Mouse (Mus musculus) 3134 (cell line): ENCODE measurements at regions not wholly inside any gene's neighbourhood (a gene's known extent, or its start where the extent isn't known, plus 50 kb on each side); places are given as distances from the start of the nearest gene placed in this dataset.
"Not testable (repeated sequence)": the region's sequence is repeated elsewhere in the genome, so short reads cannot be mapped to it uniquely, and the experiment has no call there.

Source experiments
- DNase-seq: peaks from one replicate; pipeline ENCODE4 v3.0.0-alpha.2; 2011; ENCODE audit warnings: low spot score; ENCODE audit not compliant: insufficient read length; ENCODE audit errors: extremely low read depth

DNA sequence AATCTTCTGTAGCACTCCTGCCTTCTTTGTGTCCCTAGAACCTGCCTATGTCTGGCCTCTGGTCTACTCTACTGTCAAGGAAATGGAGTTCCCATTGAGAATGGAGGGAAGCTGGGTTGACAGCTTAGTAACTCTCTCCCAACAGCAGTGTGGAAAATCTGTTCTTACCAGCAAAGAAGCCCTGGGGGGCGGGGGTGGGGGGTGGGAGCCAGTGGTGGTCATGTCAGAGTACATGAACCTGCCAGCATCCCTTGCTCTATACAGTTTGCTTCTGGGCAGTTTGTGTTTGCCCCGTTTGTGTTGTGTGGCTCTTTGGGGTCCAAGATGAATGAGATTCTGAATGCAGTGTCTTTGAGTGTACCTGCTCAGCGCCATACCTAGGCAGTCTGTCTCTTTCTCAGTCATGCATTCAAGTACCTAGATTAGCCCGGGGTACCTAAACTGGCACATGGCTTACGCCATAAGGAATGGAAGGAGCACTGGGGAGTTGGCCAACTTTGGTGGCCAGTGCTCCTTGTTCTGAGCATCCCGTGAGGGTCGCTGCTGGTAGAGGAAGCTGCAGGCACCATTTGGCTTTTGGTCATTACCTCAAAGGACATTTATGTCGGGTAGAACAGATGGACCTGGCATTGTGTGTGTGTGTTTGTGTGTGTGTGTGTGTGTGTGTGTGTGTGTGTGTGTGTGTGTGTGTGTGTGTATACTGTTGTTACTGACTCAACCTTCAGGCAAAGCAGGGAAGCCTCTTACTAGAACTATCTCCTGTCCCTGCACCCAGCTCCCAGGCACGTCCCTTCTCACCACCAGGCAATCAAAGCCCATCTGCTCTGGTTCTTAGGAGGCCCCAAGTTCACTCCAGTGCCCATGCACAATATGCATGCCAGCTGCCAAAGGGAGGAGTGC is 227.6 kb upstream of the 1700012A03Rik start:
- no peak for DNase-seq

DNA sequence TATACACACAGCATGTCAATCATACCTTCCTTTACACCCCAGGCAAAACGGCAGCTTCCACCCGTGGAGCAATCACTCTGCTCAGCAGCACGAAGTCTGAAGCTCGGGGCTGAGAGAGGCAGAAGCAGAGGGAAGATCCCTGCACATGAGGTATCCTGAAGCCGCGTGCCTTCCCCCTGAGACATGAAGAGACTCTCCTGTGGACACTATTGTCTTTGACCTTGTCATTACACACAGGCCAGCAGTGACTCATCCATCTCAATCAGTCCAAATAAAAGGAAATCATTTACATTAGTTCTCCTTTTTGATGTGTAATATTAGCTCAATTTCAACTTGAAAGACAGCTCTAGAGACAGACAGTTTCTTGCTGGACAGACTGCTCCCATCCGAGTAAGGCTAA is 228.4 kb upstream of the 1700012A03Rik start:
- DNase-seq: no peak

DNA sequence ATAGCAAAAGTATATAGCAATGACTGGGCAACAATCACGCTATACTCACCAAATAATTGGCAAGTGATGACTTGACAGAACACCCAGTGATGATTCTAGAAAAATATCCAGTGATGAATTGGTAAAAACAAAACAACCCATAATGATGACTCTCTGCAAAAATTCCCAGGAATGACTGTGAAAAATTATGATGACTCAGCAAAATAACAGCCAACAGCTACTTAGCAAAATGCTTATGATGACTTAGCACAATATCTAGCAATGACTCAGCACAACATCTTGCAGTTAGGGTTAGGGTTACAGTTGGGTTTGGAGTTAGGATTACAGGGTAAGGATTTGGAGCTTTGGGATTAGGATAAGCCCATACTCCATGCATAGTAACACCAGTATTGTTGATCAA is 232.4 kb upstream of the 1700012A03Rik start:
- DNase-seq: no peak

DNA sequence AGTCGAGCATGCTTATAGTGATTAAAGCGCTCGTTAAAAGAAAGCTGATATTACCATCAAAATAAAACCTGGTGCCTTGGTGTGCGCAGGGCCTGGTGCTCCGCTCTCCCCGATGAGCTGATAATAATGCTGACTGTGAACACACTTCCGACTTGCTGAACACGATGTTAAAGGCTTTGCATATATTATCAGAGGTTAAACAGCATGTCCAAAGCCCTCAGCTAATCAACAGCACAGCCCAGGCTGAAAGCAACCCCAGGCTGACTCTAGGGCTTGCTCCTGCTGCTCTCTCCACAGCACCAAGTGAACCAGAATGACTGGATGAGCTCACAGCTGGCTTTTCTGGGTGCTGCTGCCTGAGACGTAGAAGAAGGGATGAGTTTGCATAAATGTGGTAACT is 238.2 kb upstream of the 1700012A03Rik start:
- DNase-seq: no peak

DNA sequence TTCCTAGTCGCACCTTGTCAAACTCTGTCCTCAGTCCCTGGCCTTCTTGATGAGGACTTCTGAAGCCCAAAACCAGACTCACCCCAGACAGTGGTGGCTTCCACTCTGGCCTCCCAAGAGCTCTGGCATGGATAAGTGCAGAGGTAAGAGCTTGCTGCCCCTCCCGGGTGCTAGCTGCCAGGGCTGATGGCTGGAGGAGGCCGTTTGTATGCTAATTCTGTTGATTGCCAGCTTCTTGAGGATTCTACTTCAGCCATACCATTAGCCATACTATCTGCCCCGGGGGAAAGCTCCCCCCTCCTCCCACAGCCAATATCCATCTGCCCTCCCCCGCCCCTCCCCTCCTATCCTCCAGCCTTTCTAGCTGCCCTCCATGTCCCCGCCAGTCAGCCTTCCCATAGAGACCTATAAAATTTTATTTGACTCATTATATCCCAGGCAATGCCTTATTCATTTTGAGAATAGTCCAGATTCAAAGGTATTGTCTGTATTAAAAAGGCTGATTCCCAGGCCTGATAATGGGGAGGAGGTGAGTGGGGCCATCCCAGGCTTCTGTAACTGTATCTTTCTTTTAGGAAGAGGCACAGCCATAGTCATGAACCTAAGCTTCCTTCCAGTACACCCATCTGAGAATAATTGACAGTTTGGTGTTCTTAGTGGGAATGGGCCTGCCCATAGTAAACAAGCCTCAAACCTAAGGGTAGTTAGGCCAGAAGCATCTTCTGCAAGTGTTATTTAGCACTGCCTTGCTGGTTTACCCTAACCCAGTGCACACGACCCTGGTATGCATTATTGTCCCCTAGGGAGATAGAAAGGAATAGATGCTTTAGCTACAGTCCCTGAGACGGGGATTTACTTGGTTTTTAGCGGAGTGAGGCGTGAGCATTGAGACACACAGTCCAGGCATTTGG is 239.2 kb upstream of the 1700012A03Rik start:
- DNase-seq: no peak

DNA sequence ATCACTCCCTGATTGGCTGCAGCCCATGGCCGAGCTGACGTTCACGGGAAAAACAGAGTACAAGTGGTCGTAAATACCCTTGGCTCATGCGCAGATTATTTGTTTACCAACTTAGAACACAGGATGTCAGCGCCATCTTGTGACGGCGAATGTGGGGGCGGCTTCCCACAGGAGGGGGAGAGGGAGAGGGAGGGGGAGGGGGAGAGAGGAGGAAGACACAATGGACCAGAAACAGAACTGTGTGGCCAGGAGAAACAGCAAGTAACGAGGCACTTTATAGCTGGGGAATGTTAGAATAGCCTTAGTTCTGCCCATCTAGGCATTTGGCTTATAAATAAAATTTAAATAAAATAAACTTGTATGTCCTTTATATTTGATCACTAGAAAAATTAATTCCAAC is 240.7 kb upstream of the Podxl start:
- not testable (repeated sequence) for DNase-seq

DNA sequence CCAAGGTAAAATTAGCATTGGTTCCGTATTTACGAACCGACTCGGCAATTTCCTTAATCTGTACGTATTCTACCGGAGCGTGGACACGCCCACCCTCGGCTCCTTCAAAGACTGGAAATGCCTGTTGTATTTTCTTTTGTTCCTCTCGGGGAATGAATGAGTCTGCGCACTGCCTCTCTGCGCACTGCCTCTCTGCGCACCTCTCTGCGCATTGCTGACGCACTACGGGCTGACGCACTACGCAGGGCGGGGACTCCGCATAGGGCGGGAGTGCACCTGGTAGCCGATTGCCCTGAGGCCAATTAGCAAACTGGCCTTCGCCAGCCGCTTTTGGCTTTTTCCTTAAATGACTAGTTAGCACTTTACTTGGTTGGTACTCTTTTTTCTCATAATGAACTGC is 239.4 kb upstream of the Podxl start:
- DNase-seq: not testable (repeated sequence)

DNA sequence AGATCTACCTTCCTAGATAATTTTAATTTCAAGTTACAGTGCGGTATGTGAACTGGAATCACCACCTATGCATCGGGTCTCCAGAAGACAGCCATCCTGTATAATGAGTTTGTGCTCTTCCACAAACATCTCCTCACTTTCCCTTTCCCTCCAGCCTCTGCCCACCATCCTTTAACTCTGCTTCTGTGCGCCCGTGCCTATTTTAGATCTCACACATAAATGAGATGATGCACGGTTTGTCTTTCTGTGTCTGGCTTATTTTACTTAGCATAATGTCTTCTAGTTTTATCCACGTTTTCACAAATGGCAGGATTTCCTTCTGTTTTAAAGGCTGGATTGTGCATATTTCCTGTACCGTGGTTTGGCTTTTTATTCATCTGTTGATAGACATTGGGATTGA is 227.8 kb upstream of the Podxl start:
- no peak for DNase-seq

DNA sequence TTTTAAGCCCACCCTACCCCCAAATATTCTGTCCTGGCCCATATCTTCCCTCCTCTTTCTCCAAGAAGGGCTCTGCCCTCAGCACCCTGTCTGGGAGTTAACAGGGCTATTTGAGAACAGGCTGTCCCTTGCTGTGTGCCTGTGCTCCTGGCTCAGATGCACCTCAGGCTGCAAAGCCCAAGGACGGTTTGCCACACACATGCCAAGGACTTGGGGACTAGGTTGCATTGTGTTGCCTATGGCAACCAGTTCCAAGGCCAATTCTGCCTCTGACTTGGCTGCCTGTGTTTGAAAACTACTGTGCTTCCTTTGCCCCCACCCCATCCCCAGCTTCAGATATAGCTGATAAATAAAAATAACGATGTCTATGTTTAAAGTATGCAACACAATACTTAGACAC is 227.1 kb upstream of the Podxl start:
- DNase-seq: no peak

DNA sequence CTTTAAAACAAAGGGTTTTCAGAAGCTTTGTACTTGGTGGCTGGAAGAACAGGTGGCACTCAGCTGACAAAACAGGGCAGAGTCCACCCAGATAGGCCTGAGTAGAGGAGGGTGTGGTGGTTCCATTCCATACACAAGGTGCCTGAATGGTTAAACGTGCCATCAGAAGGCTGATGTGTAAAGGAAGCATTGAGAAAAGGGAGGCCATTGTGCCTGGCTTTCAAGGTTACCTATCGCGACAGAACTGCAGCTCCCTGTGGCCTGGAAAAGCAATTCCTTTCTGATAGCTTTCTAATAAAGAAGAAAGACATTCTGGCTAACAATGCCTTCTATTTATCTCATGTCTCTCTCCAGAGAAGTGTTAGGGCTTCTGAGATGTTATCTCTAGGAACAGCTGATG is 213.1 kb upstream of the Podxl start:
- no peak for DNase-seq

DNA sequence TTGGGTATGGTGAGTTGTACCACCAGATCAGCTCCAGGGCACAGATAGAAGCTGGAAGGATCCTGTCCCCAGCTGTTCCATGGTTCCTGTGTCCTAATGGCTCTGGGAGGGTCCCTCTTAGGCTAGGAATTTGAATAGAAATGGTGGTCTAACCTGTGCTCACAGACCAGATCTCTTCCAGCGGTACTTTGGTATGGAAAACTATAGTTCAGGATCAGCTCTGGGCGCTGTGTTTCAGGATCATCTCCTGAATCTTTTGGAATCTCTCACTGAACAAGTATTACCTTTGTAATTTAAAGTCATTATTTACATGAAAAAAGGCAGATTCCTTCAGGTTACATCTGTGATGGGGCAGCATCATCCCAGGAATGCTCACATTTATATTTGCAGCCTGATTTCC is 208.1 kb upstream of the Podxl start:
- DNase-seq: no peak

DNA sequence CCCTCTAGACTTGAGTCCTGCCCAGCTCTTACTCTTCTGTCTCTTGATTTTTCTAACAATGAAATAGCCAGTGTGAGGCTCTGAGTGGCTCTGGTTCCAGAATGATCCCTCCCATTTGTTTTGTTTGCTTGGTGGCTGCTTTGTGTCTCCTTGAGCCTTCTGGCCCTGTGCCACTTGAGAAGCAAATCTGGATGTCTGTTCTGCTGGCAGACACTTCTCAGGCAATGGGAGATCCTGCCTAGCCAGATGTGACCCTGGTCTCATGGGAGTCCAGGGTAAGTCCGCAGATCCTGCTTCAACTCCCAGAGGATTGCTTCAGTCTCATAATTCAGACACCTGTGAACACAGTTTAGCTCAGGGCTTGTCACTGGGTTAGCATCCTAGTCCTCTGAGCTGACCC is 181.8 kb upstream of the Podxl start:
- DNase-seq: no peak

DNA sequence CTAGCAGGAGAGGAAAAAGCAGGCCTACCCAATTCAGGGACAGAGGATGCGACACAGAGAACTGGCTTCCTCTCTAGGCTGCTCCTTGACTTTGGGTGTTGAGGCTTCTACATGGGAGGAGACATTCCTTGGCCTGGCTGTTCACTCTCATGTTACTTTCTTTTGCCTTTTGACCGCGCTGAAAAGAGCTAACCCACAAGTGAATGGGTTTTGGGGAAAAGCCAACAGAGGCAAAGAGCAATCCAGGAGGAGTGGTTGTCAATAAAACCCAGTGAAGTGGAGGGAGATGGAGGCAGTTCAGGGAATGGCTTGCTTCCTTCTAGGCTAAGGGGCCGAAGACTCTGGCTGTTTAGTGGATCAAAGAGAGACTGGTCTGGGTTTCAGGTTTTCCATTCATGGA is 167.6 kb upstream of the Podxl start:
- DNase-seq: no peak

DNA sequence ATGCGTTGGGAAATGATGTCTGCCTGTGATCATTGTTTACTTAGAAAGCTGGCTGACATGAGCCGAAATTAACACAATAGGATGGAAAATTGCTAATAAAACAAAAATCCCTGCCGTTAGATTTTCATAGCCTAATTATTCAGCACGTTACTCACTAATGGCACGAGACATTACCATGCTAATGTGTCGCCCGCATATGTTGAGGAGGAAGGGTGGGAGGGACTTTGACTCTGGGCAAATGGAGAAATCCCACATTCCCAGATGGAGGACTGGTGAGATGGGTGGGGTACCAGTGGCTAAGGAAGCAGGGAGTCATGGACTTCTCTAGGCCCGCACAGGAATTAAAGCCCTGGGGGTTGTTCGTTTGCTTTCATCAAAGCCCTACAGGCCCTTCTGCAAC is 155.8 kb upstream of the Podxl start:
- DNase-seq: no peak

DNA sequence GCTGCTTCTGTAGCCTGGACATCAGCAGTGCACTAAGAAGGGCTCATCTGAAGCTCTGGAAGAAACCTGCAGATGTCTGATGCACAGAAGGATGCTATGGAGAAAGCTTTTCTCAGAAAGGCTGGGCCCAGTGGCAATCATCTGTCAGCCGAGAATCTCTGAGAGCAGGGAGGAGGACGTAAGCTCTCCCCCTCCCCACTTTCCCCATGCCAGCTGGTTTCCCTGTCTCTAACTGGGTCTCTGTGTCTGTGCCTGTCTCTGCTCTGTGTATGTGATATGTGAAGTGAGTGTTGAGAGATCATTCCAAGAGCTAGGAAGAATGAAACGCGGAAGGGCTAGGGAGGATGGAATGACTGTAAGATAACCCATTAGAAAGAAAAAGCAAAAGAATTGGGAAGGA is 155.1 kb upstream of the Podxl start:
- DNase-seq: no peak

DNA sequence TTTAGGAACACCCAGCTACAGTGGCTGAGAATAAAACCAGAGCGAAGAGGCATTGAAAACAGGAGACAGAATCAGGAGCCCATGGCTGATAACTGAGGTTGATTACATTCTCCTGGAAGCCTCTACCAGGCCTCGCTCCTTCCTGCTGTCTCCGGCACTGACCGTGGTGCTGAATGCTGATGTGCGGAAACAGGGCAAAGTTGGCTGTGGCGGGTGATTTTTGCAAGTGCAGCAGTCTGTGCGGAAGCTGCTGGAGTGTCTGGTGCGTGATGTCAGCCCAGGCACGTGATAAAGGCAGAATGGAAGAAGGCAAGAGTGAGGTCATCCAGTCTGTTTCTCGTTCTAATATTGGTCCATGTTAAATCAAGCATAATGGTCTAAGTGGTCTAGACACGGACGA is 153.8 kb upstream of the Podxl start:
- DNase-seq: peak; percentile 0

DNA sequence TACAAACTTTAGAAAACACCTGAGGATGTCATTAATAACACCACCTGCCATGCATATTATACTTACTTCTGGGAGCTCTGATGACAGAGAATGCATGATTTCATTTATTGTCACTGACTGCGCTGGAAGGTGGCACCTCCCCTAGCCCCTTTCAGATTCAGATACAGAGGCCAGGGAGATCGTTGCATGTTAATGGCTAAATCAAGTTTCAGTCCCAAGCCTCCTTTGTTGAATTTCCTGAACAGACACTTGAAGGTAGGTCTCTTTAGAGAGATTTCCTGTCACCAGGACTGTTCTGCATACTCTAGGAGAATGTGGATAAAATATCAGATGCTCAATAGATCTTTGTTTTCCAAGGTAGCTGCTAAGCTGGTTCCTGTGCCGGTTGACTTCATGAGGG is 143.5 kb upstream of the Podxl start:
- DNase-seq: no peak

DNA sequence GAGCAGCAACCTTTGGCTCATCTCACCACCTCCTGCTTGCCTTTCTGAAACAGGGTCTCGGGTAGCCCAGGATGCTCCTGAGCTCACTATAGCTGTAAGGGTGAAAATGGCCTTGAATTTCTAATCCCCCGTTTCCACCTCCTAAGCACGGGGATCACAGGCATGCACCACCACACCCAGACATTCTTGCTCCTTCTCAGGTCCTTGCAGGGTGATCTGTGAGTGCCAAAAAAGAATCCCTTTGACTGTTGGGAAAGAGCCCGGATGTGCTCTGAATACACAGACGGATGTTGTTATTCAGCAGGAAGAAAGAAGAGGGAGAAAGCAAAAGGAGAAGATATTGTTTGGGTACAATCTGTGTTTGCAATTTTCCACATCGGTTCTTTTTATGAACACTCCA is 140.4 kb upstream of the Podxl start:
- no peak for DNase-seq

DNA sequence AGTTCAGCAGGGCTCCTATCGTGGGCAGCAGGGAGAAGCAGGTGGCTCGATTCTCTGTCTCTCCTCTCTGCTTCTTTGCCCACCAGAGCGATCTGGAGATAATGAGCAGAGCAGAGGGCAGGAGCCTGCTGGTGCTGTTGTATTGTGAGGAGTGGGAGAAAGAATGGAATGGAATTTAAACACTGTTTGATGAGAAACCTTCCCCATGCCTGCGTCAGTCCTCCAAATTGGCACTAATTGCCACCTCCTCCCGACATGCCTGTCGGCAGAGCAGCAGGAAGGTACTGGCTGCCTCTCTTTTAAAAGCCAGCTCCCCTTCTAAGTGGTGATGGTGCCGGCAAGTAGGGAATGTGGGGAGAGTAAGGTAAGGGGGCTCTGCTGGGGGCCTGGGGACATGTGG is 139.2 kb upstream of the Podxl start:
- DNase-seq: no peak

DNA sequence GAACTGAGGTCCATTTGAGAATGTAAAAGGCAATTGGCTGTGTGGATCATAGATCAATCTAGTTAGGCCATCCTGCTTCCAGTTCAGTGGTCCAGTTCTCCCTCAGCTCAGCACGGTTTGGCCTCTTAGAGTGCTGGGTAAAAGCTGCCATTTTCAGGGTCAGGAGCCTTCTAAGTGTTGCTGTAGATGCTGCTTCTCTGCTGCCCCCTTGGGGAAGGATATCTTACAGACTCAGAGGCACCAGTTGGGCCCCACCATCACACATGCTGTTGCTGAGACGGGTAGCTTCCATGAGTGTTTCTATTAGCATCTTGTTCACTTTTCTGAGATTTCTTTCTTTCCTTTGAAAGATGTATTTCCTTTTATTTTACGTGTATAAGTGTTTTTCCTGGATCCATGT is 132.1 kb upstream of the Podxl start:
- DNase-seq: no peak

DNA sequence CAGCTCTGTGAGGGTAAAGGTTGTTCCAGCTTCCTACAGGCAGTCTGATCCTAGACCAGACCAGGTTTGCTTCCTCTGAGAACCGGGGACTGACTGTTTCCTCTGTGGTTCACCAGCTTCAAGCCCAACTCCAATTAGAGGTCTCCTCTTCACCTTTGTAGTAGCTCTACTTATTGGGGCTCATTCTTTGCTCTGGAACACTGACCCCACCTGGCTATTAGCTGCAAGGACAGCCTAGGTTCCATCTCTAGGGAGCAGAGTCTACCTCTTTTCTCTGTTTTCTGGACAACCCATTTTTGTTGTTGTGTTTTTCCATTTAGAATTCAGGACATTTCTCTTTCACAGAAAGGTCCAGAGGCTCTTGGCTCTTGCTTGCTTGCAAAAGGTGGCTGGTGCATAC is 129.3 kb upstream of the Podxl start:
- DNase-seq: no peak

DNA sequence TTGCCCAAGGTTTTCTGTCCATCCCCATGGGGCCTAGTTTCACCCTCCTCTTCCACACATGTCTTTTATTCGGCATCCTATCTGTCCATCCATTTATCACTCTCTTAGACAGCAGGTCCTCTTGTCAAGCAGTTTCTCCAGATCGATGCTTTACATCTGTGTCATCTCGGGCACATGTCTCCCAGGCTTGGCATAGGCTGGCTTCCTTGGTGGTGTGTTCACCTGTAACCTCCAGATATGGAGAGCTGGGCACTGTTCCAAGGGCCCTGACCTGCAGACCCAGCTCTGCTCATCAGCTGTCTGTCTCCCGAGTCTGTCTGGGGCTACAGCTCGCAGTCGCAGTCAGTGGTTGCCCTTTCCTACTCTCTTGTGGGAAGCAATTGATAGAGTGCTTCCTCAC is 128.2 kb upstream of the Podxl start:
- no peak for DNase-seq
